8 mouse cellular contexts compared by ENCODE assay signal in genomic region chr10:4233102-4233501, GRCm38 (mm10). TPM values are rescaled to one million over a fixed set of nuclear protein-coding genes. Genes with fewer than 3 reads are reported as not detected.
DNase-seq lines count a peak whose midpoint lies in the region; ATAC-seq and TF ChIP-seq lines count a peak whose summit lies in the region.

No protein-coding gene starts in this region.

- no peaks in the 10 kb centered on the region for H3K9me3 ChIP-seq in embryonic facial prominence, embryonic 14.5 days (ENCODE audit: control insufficient read depth, low read length)
- no peaks in the 10 kb centered on the region for H3K9me3 ChIP-seq in embryonic facial prominence, embryonic 10.5 days
- H3K9me3 ChIP-seq in neural tube, embryonic 11.5 days (ENCODE audit: control insufficient read depth, low read length) = no peaks in the 10 kb centered on the region
- H3K9me3 ChIP-seq in neural tube, embryonic 15.5 days (replicated peaks) = no peaks in the 10 kb centered on the region

- H3K4me3 ChIP-seq in embryonic facial prominence, embryonic 14.5 days (ENCODE audit: low read depth, low read length) = no peak overlapping the region
- no peak overlapping the region for H3K4me3 ChIP-seq in embryonic facial prominence, embryonic 10.5 days
- no peak overlapping the region for H3K4me3 ChIP-seq in neural tube, embryonic 11.5 days (ENCODE audit: low read depth, low read length)
- H3K4me3 ChIP-seq in left cerebral cortex, adult 2 months = no peak overlapping the region
- H3K4me3 ChIP-seq in neural tube, embryonic 15.5 days (replicated peaks) = no peak overlapping the region

- no peaks in the 10 kb centered on the region for H3K36me3 ChIP-seq in embryonic facial prominence, embryonic 14.5 days (ENCODE audit: control insufficient read depth, insufficient read depth, low read length)
- H3K36me3 ChIP-seq in embryonic facial prominence, embryonic 10.5 days (replicated peaks) = no peaks in the 10 kb centered on the region
- H3K36me3 ChIP-seq in neural tube, embryonic 11.5 days (ENCODE audit: control insufficient read depth, insufficient read depth, low read length) = no peaks in the 10 kb centered on the region
- no peaks in the 10 kb centered on the region for H3K36me3 ChIP-seq in neural tube, embryonic 15.5 days

- intact Hi-C loops in left cerebral cortex, adult 2 months (cut with DNase I) = no loop called here

- ATAC-seq in embryonic facial prominence, embryonic 14.5 days (ENCODE audit: low read depth) = peak; percentile 37; the same call in 1 of the 2 replicates
- ATAC-seq in neural tube, embryonic 11.5 days (ENCODE audit: insufficient read depth, low FRiP score, low TSS enrichment) = peak; percentile 45; the same call in 1 of the 2 replicates
- peak; percentile 65 for ATAC-seq in neural tube, embryonic 15.5 days (ENCODE audit: low FRiP score)

- no peak overlapping the region for H3K9ac ChIP-seq in embryonic facial prominence, embryonic 14.5 days (ENCODE audit: low read depth, low read length)
- H3K9ac ChIP-seq in neural tube, embryonic 11.5 days (ENCODE audit: low read length) = no peak overlapping the region
- no peak overlapping the region for H3K9ac ChIP-seq in neural tube, embryonic 15.5 days (replicated peaks)

- peak; percentile 81 for DNase-seq in embryonic facial prominence, embryonic 14.5 days (ENCODE audit: low spot score)
- no peak for DNase-seq in embryonic facial prominence, embryonic 10.5 days (ENCODE audit: low spot score)
- DNase-seq in neural tube, embryonic 11.5 days (ENCODE audit: low spot score) = peak; percentile 52
- DNase-seq in neural tube, embryonic 10.5 days (ENCODE audit: extremely low spot score, low spot score) = no peak
- DNase-seq in frontal cortex, postnatal 36 days (ENCODE audit: low spot score in 2 of 2) = peak; percentile 13 to 28
- peak; percentile 22 to 37 for DNase-seq in left cerebral cortex, adult 2 months (ENCODE audit: extremely low spot score in 1 of 2, low spot score in 2 of 2)
- no peak for DNase-seq in ovary, postnatal 10 days (ENCODE audit: low spot score)

- H3K27me3 ChIP-seq in embryonic facial prominence, embryonic 14.5 days (replicated peaks; ENCODE audit: control insufficient read depth, insufficient read depth, low read length) = no peaks in the 10 kb centered on the region
- H3K27me3 ChIP-seq in embryonic facial prominence, embryonic 10.5 days (replicated peaks; ENCODE audit: low read depth, poor library complexity, severe bottlenecking) = no peaks in the 10 kb centered on the region
- H3K27me3 ChIP-seq in neural tube, embryonic 11.5 days (ENCODE audit: control insufficient read depth, insufficient read depth, low read length) = no peaks in the 10 kb centered on the region
- H3K27me3 ChIP-seq in neural tube, embryonic 15.5 days (replicated peaks) = no peaks in the 10 kb centered on the region

- no peaks in the 10 kb centered on the region for H3K4me1 ChIP-seq in embryonic facial prominence, embryonic 14.5 days (ENCODE audit: control insufficient read depth, insufficient read depth, low read length)
- H3K4me1 ChIP-seq in embryonic facial prominence, embryonic 10.5 days = no peaks in the 10 kb centered on the region
- H3K4me1 ChIP-seq in neural tube, embryonic 11.5 days (ENCODE audit: control insufficient read depth, insufficient read depth, low read length) = no peaks in the 10 kb centered on the region
- peaks cover 5% of the 10 kb centered on the region; the same call in 1 of the 2 replicates for H3K4me1 ChIP-seq in neural tube, embryonic 15.5 days

- H3K27ac ChIP-seq in embryonic facial prominence, embryonic 14.5 days (replicated peaks; ENCODE audit: low read depth, low read length) = no peak overlapping the region
- H3K27ac ChIP-seq in embryonic facial prominence, embryonic 10.5 days (replicated peaks) = no peak overlapping the region
- H3K27ac ChIP-seq in neural tube, embryonic 11.5 days (ENCODE audit: low read depth, low read length) = no peak overlapping the region
- H3K27ac ChIP-seq in left cerebral cortex, adult 2 months = no peak overlapping the region
- H3K27ac ChIP-seq in neural tube, embryonic 15.5 days (replicated peaks) = no peak overlapping the region

- H3K4me2 ChIP-seq in embryonic facial prominence, embryonic 14.5 days (ENCODE audit: low read depth, low read length) = no peak overlapping the region
- no peak overlapping the region for H3K4me2 ChIP-seq in neural tube, embryonic 11.5 days (ENCODE audit: low read depth)
- no peak overlapping the region for H3K4me2 ChIP-seq in neural tube, embryonic 15.5 days

- 29% methylated on average over 9 of the region's 9 CpGs for WGBS in embryonic facial prominence, embryonic 14.5 days
- WGBS in embryonic facial prominence, embryonic 10.5 days = 82% methylated on average over 9 of the region's 9 CpGs
- WGBS in neural tube, embryonic 11.5 days = 54% methylated on average over 9 of the region's 9 CpGs
- WGBS in neural tube, embryonic 15.5 days = 9% methylated on average over 9 of the region's 9 CpGs

- TF ChIP-seq CTCF in left cerebral cortex, adult 2 months (IDR thresholded peaks at IDR 0.05) = no peak

RNA-seq across cellular contexts. Expression of gene Akap12, which starts 33.1 kb away (rescaled TPM):
- polyA plus RNA-seq in embryonic facial prominence, embryonic 14.5 days (2014; fragmentation: Nextera tagmentation; extraction: Ambion mirVana) = 67.9 and 72.8 TPM in 2 replicates
- 22.1 and 24.3 TPM in 2 replicates for polyA plus RNA-seq in embryonic facial prominence, embryonic 10.5 days (2016; fragmentation: Nextera tagmentation; extraction: Ambion mirVana)
- 70.2 and 74.4 TPM in 2 replicates for polyA plus RNA-seq in neural tube, embryonic 11.5 days (2014; fragmentation: Nextera tagmentation; extraction: Ambion mirVana)
- 10 to 100 TPM; 17.2 to 19.9 TPM for total RNA-seq in left cerebral cortex, adult 2 months (2021)
- polyA plus RNA-seq in neural tube, embryonic 15.5 days (2015; fragmentation: Nextera tagmentation; extraction: Ambion mirVana) = 52.2 and 57.1 TPM in 2 replicates

Comparison
In these comparisons a context has a peak if more than half of its experiments do, and no peak if none do; other contexts are left out.
1. DNase-seq: peak in embryonic facial prominence, embryonic 14.5 days (single experiment), neural tube, embryonic 11.5 days (single experiment), frontal cortex, postnatal 36 days (2 of 2) and left cerebral cortex, adult 2 months (2 of 2); none in embryonic facial prominence, embryonic 10.5 days (single experiment), neural tube, embryonic 10.5 days (single experiment) and ovary, postnatal 10 days (single experiment).
2. Peak in every context shown above with its lines, with median percentiles within 50 percentile points of each other: ATAC-seq.